Mouse (Mus musculus) intestine, embryonic 16.5 days (tissue): ENCODE data around the gene Col25a1. TPM values are rescaled to one million over a fixed set of nuclear protein-coding genes. Genes with fewer than 3 reads are reported as not detected.

Experiments
- ATAC-seq: fragments of 200-750 bp; cut with Nextera tagmentation; 2 replicates; pipeline ENCODE4 v1.8.0; 2017; ENCODE audit warnings: moderate TSS enrichment, moderate library complexity
- H3K27ac ChIP-seq: fragments of 300-500 bp; sonication (generic); 2 replicates; pipeline ENCODE4 v1.5.1; 2014; ENCODE audit warnings: mild to moderate bottlenecking, low read length
- H3K27me3 ChIP-seq: fragments of 300-500 bp; sonication (generic); replicated peaks from 2 replicates; pipeline ENCODE4 v1.6.1; 2014; ENCODE audit warnings: low read length, control low read depth, mixed read lengths; ENCODE audit not compliant: control insufficient read depth, insufficient read depth
- H3K36me3 ChIP-seq: fragments of 300-500 bp; sonication (generic); 2 replicates; pipeline ENCODE4 v1.6.1; 2014; ENCODE audit warnings: low read length, control low read depth; ENCODE audit not compliant: control insufficient read depth, insufficient read depth
- H3K4me1 ChIP-seq: fragments of 300-500 bp; sonication (generic); 2 replicates; pipeline ENCODE4 v1.6.1; 2014; ENCODE audit warnings: low read length, control low read depth, mixed read lengths; ENCODE audit not compliant: control insufficient read depth, insufficient read depth
- H3K4me2 ChIP-seq: fragments of 300-500 bp; sonication (generic); 2 replicates; pipeline ENCODE4 v1.6.1; 2014; ENCODE audit warnings: low read depth, low read length, control low read depth
- H3K4me3 ChIP-seq: fragments of 300-500 bp; sonication (generic); 2 replicates; pipeline ENCODE4 v1.5.1; 2014; ENCODE audit warnings: mild to moderate bottlenecking, low read length
- H3K9ac ChIP-seq: fragments of 300-500 bp; sonication (generic); 2 replicates; pipeline ENCODE4 v1.6.1; 2014; ENCODE audit warnings: low read depth, low read length
- H3K9me3 ChIP-seq: fragments of 300-500 bp; sonication (generic); 2 replicates; pipeline ENCODE4 v1.6.1; 2016; ENCODE audit warnings: low read length, control low read depth; ENCODE audit not compliant: control insufficient read depth
- WGBS: fragments of 180-500 bp; shearing (Covaris S2); extraction: QIAGEN DNeasy Blood & Tissue Kit; methylation state at CpG from one replicate; pipeline ENCODE4 v1.1.7; 2014; 5-methylcytosine and 5-hydroxymethylcytosine counted together
- polyA plus RNA-seq: library from polyadenylated mRNA; unstranded; fragments of >200 nt; fragmentation: Nextera tagmentation; extraction: Ambion mirVana; gene quantifications from 2 replicates; pipeline ENCODE4 v1.2.1, GENCODE M21; 2015

Gene Col25a1
- polyA plus RNA-seq, 1 experiment from 2014 or later = 1.4 TPM

DNA sequence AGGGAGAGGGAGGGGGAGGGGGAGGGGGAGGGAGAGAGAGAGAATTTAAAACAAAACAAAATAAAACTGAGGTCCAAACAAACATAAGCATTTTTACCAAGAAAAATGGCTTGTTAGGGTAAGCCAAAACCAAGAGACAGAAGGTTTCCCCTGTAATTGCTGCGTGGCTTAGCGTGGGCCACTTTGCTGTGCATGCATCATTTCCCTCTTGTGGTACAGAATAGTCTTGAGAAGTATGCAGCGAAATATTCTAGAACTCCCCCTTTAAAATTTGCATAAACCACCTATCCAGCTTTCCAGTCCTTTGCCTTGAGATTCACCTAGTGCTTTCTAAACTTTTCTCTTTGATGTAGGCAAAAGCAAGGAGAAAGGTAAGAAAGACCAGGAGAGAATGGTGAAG is 21.8 kb downstream of the Col25a1 start:
- Histone ChIP-seq H3K4me1 (no peaks in the 10 kb centered on the region), H3K9ac (no peak overlapping the region), H3K9me3 (no peaks in the 10 kb centered on the region), H3K4me2 (no peak overlapping the region), H3K36me3 (no peaks in the 10 kb centered on the region), H3K27me3 (no peaks in the 10 kb centered on the region), H3K27ac (no peak overlapping the region), H3K4me3 (no peak overlapping the region)
- no peak for ATAC-seq
- 94% methylated on average over 3 of the region's 3 CpGs for WGBS

DNA sequence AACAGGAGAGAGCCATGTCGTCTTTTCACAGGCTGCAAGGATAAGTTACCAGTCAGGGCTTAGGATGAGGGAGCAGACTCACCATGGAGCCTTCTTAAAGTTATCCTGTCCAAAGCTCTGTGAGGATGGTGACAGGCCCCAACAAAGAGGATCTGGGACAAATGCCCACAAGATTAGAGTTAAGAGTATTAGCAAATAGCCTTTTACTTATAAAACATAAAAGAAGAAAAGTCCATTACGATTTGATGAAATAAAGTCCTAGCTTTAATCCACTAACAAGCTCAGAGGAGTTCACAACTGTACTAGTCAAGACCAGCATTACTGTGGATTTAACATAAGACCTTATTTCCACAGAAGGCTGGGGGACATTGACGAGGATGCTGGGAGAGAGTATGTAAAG is 26.2 kb downstream of the Col25a1 start:
- Histone ChIP-seq H3K27me3 (no peaks in the 10 kb centered on the region), H3K9ac (no peak overlapping the region), H3K9me3 (no peaks in the 10 kb centered on the region), H3K27ac (no peak overlapping the region), H3K4me1 (no peaks in the 10 kb centered on the region), H3K36me3 (no peaks in the 10 kb centered on the region), H3K4me3 (no peak overlapping the region), H3K4me2 (no peak overlapping the region)
- ATAC-seq = no peak
- 72% methylated on average over 3 of the region's 3 CpGs for WGBS

DNA sequence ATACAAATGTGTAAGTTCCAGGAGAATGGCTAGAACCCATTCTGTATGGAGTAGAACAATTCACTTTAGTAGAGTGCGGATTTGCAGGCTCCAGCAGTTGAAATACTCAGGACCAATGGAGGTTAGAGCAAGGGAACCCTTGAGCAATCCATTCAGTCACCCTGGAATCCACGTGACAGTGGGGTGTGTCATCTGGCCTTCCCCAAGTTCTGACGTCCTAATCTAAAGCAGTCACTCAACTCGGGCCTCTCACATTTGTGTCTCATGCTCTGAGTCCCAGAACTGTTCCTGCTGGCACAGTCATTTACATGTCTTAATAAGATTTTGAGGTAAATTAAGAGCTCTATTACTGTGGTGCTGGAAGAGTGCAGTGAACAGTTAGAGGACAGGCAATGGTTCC is 28.6 kb downstream of the Col25a1 start:
- Histone ChIP-seq H3K36me3 (no peaks in the 10 kb centered on the region), H3K9ac (no peak overlapping the region), H3K27me3 (no peaks in the 10 kb centered on the region), H3K4me3 (no peak overlapping the region), H3K4me2 (no peak overlapping the region), H3K27ac (no peak overlapping the region), H3K9me3 (no peaks in the 10 kb centered on the region), H3K4me1 (no peaks in the 10 kb centered on the region)
- ATAC-seq = no peak
- 69% methylated on average over 4 of the region's 4 CpGs for WGBS

DNA sequence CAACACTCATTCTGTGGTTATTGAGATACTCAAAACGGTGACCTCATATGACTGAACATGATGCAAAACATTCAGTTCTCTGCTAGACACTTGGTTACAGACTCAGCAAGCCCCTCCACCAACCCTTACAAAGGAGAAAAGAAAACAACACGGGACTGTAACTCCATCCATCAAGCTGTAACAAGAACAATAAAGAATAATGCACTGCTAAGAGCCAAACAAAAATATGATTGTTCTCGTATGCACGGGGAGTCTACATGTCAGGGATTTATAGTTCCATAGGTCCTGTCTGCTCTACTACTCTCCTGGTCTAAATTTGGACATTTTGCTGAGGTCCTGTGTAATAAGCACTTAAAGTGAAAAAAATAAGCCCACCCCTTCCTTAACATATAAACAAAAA is 29.6 kb downstream of the Col25a1 start:
- no peaks in the 10 kb centered on the region for H3K27me3 ChIP-seq
- H3K9ac ChIP-seq = no peak overlapping the region
- no peak for ATAC-seq
- H3K36me3 ChIP-seq = no peaks in the 10 kb centered on the region
- H3K4me2 ChIP-seq = no peak overlapping the region
- H3K9me3 ChIP-seq = no peaks in the 10 kb centered on the region
- no peak overlapping the region for H3K27ac ChIP-seq
- 59% methylated on average over 4 of the region's 4 CpGs for WGBS
- H3K4me3 ChIP-seq = no peak overlapping the region
- H3K4me1 ChIP-seq = no peaks in the 10 kb centered on the region

DNA sequence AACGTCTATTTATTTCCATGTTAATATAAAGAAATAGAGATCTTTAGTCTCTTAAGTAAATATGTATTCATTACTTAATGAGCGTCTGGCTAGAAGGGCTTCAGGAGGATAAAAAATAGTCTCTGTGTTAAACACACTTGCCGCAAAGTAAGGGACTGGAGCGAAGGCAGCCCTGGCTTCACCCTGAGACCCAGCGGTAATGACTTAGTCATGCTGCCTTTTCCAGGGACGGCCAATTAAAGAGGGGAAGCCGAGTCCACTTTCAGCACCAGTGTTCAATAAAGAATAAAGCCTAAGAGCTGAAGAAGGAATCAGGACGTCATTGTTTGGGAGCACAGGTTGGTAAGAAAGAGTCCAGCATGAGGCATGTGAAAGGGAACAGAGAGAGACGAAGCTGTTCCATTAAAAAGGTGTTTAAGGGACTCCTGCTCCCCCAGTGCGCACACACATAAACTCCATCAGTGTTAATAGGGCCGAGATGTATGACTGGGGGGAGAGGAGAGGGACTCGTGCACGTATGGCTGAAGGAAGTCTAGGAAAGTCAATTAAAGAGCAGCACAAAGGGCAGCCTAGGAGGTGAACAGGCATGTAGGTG is 30.1 kb downstream of the Col25a1 start:
- Histone ChIP-seq H3K4me1 (no peaks in the 10 kb centered on the region), H3K9ac (no peak overlapping the region)
- no peak for ATAC-seq

DNA sequence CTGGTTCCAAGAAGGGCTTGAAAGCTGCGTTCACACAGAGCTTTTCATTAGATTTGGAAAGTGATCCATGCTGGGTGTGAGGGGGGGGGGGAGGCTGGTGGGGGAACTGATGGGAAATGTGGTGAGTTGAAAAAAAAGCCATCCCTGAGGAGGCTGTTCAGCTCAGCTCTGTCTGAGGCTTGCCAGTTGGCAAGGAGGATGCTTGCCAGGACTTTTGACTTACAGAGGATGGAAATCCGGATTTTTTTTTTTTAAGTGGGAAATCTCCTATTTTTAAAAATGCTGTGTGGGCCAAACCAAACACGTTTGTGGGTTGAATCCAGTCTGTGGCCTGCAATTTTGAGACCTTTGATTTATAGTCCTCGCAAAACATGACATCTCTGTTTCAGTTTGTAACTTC is 35.6 kb downstream of the Col25a1 start:
- peaks cover 4% of the 10 kb centered on the region; the same call in 1 of the 2 replicates for H3K9me3 ChIP-seq
- H3K4me3 ChIP-seq = no peak overlapping the region
- 69% methylated on average over 4 of the region's 4 CpGs for WGBS
- H3K27ac ChIP-seq = no peak overlapping the region
- no peaks in the 10 kb centered on the region for H3K4me1 ChIP-seq
- H3K4me2 ChIP-seq = no peak overlapping the region
- no peaks in the 10 kb centered on the region for H3K27me3 ChIP-seq
- ATAC-seq = no peak
- no peaks in the 10 kb centered on the region for H3K36me3 ChIP-seq
- no peak overlapping the region for H3K9ac ChIP-seq

More for the DNA sequence above, 30.1 kb downstream of the Col25a1 start:
- Histone ChIP-seq H3K36me3 (no peaks in the 10 kb centered on the region), H3K4me2 (no peak overlapping the region), H3K4me3 (no peak overlapping the region), H3K9me3 (no peaks in the 10 kb centered on the region), H3K27me3 (no peaks in the 10 kb centered on the region), H3K27ac (no peak overlapping the region)
- WGBS = 57% methylated on average over 13 of the region's 13 CpGs

DNA sequence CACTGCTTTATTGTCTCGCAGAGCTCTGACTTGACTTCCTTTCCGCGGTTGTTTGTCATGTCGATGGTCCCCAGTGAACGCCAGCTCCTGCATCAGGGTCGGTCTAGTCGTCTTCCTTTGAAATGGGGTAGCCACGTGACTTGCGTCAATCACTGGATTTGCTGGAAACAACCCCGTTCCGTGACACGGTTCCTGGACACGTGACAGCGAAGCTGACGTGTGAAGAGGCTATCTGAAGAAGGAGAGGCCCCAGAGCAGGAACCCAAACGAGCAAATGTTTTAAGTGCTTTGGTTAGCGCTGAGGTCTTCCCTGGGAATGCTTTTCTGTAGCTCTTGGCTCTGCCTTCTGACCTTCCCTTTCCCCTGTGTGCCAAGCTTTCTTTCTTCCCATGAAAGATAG is 41.5 kb downstream of the Col25a1 start:
- H3K4me3 ChIP-seq = no peak overlapping the region
- H3K4me1 ChIP-seq = no peaks in the 10 kb centered on the region
- no peak overlapping the region for H3K9ac ChIP-seq
- H3K36me3 ChIP-seq = no peaks in the 10 kb centered on the region
- H3K27ac ChIP-seq = no peak overlapping the region
- peaks cover 4% of the 10 kb centered on the region; the same call in 1 of the 2 replicates for H3K9me3 ChIP-seq
- WGBS = 74% methylated on average over 17 of the region's 17 CpGs
- no peak for ATAC-seq
- H3K4me2 ChIP-seq = no peak overlapping the region
- no peaks in the 10 kb centered on the region for H3K27me3 ChIP-seq

DNA sequence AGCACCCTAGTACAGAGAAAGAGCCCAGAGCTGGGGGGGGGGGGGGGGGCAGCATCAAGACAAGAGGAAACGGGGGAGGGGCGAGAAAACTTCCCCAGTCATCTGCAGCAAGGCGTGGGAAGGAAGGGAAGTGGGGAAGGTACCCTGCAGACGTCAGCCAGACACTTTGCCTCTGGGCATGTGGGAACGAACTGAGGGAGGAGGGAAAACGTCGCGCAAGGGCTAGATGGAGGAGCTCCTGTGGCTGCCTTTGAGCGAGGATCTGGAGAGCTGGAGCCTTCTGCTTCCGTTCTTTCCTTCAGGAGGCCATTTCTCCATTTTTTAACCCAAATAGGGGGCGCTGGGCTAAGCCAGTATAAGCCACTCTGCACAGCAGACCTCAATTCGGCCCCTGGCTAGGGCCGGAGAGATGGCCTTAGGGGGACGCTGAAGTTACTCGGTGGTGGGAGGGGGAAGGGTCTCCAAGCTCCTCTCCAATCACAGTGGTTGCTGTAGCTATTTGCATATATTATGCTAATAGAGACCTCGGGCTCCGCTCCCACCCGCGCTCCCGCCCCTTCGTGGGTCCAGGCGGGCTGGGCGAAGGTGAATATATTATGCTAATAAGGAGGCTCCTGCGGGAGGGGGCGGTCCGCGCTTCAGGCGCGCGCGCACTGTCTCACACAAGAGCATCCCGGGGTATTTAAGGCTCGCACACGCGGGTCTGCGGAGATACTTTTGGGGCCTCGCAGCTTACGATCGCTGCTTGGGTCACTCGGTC is 49.1 kb downstream of the Col25a1 start:
- H3K9me3 ChIP-seq = no peaks in the 10 kb centered on the region
- H3K4me1 ChIP-seq = no peaks in the 10 kb centered on the region
- under 1% methylated on average over 40 of the region's 40 CpGs for WGBS
- peak overlapping the region; percentile 61; the same call in 1 of the 2 replicates for H3K27ac ChIP-seq
- H3K27me3 ChIP-seq = no peaks in the 10 kb centered on the region
- peak; percentile 96 for ATAC-seq
- peak overlapping the region; percentile 64 for H3K9ac ChIP-seq
- H3K36me3 ChIP-seq = no peaks in the 10 kb centered on the region
- H3K4me3 ChIP-seq = peak overlapping the region; percentile 66
- peak overlapping the region; percentile 100 for H3K4me2 ChIP-seq

DNA sequence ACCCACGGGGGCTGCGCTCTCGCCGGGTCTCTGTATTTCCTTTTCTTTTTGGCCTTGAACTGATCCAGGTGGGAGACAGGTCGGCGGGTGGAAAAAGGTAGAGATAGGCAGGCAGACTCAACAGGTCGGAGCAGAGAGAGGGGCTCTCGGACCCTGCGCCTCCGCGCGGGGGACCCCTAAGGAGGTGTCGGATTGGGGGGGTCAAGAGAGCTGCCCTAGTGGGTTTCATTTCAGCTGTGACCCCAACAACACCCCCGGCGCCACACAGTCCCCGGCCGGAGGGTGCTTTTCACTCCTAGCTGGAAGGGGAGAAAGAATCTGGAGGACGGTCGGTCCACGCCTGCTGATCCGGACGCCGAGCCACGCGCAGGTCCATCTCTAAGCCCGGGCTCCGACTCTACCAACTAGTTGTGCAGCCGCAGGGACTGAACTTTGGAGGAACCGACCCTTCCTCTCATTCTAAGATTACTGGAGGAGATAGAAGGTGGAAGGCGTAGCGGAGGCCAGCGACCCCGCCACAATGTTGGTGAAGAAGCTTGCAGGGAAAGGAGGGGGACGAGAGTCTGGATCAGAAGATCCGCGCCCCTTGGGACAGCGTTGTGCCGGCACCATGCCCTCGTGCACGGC is 49.8 kb downstream of the Col25a1 start:
- H3K9me3 ChIP-seq = no peaks in the 10 kb centered on the region
- no peaks in the 10 kb centered on the region for H3K27me3 ChIP-seq
- H3K4me2 ChIP-seq = peak overlapping the region; percentile 100
- no peak overlapping the region for H3K27ac ChIP-seq
- peak overlapping the region; percentile 66 for H3K4me3 ChIP-seq
- peak; percentile 36 for ATAC-seq
- H3K9ac ChIP-seq = peak overlapping the region; percentile 64
- no peaks in the 10 kb centered on the region for H3K36me3 ChIP-seq
- WGBS = under 1% methylated on average over 40 of the region's 40 CpGs
- H3K4me1 ChIP-seq = no peaks in the 10 kb centered on the region
